Mouse (Mus musculus) hindbrain, embryonic 16.5 days (tissue): ENCODE measurements at regions not wholly inside any gene's neighbourhood (a gene's known extent, or its start where the extent isn't known, plus 50 kb on each side); places are given as distances from the start of the nearest gene placed in this dataset.
A peak's percentile ranks its signal among the peaks of the same experiment; 100 is the strongest.

Source experiments
- ATAC-seq: fragments of 200-750 bp; cut with Nextera tagmentation; 2 replicates; pipeline ENCODE4 v1.8.0; 2017; ENCODE audit warnings: moderate TSS enrichment, moderate library complexity
- H3K27ac ChIP-seq: fragments of 300-500 bp; sonication (generic); 2 replicates; pipeline ENCODE4 v1.5.1; 2014; ENCODE audit warnings: low read depth, mild to moderate bottlenecking, control low read depth, low read length, moderate library complexity
- H3K27me3 ChIP-seq: fragments of 300-500 bp; sonication (generic); replicated peaks from 2 replicates; pipeline ENCODE4 v1.6.1; 2014; ENCODE audit warnings: low read length; ENCODE audit not compliant: control insufficient read depth, insufficient read depth
- H3K36me3 ChIP-seq: fragments of 300-500 bp; sonication (generic); 2 replicates; pipeline ENCODE4 v1.6.1; 2014; ENCODE audit warnings: mild to moderate bottlenecking, low read length, moderate library complexity, mixed read lengths; ENCODE audit not compliant: control insufficient read depth, insufficient read depth
- H3K4me1 ChIP-seq: fragments of 300-500 bp; sonication (generic); 2 replicates; pipeline ENCODE4 v1.6.1; 2014; ENCODE audit warnings: low read depth, low read length; ENCODE audit not compliant: control insufficient read depth, insufficient read depth
- H3K4me2 ChIP-seq: fragments of 300-500 bp; sonication (generic); 2 replicates; pipeline ENCODE4 v1.6.1; 2014; ENCODE audit warnings: mild to moderate bottlenecking, low read length, control low read depth, moderate library complexity
- H3K4me3 ChIP-seq: fragments of 300-500 bp; sonication (generic); 2 replicates; pipeline ENCODE4 v1.5.1; 2014; ENCODE audit warnings: mild to moderate bottlenecking, low read length, control low read depth, moderate library complexity
- H3K9ac ChIP-seq: fragments of 300-500 bp; sonication (generic); 2 replicates; pipeline ENCODE4 v1.6.1; 2014; ENCODE audit warnings: low read depth, mild to moderate bottlenecking, control low read depth, low read length, moderate library complexity
- H3K9me3 ChIP-seq: fragments of 300-500 bp; sonication (generic); 2 replicates; pipeline ENCODE4 v1.6.1; 2014; ENCODE audit warnings: mild to moderate bottlenecking, low read length, moderate library complexity; ENCODE audit not compliant: control insufficient read depth
- WGBS: fragments of 180-500 bp; shearing (Covaris S2); extraction: QIAGEN DNeasy Blood & Tissue Kit; methylation state at CpG from one replicate; pipeline ENCODE4 v1.1.7; 2014; 5-methylcytosine and 5-hydroxymethylcytosine counted together

GRCm38 (mm10) chr12:95173810-95174402 lies 518.1 kb upstream of the Flrt2 start:
- no peak overlapping the region for H3K4me3 ChIP-seq
- H3K27ac ChIP-seq: no peak overlapping the region
- 20% methylated on average over 1 of the region's 1 CpGs for WGBS
- no peaks in the 10 kb centered on the region for H3K27me3 ChIP-seq
- no peak overlapping the region for H3K4me2 ChIP-seq
- H3K4me1 ChIP-seq: no peaks in the 10 kb centered on the region
- no peak for ATAC-seq
- H3K9me3 ChIP-seq: no peaks in the 10 kb centered on the region
- H3K9ac ChIP-seq: no peak overlapping the region
- no peaks in the 10 kb centered on the region for H3K36me3 ChIP-seq

DNA sequence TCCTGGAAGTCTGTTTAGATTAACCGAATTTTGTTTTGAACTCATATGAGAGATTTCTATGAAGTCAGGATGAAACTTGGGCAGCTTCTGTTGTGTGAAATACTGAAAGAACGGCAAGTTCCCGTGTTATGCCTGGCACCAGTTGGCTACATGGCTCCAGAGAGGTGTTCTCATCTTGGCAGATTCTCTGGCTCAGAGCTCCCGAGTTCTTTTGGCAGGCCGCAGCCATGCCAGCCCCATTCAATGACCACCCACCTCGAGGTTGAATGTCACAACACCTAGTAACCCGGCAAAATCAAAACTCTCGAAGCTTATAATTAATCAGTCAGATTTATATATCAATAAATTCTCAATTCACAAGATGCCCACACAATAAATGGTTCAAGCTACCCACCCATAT lies 489.5 kb upstream of the Flrt2 start:
- Histone ChIP-seq H3K4me1 (no peaks in the 10 kb centered on the region), H3K4me3 (no peak overlapping the region), H3K4me2 (no peak overlapping the region), H3K9ac (no peak overlapping the region), H3K9me3 (no peaks in the 10 kb centered on the region), H3K27ac (no peak overlapping the region), H3K27me3 (no peaks in the 10 kb centered on the region), H3K36me3 (no peaks in the 10 kb centered on the region)
- no peak for ATAC-seq
- WGBS: 86% methylated on average over 8 of the region's 8 CpGs

DNA sequence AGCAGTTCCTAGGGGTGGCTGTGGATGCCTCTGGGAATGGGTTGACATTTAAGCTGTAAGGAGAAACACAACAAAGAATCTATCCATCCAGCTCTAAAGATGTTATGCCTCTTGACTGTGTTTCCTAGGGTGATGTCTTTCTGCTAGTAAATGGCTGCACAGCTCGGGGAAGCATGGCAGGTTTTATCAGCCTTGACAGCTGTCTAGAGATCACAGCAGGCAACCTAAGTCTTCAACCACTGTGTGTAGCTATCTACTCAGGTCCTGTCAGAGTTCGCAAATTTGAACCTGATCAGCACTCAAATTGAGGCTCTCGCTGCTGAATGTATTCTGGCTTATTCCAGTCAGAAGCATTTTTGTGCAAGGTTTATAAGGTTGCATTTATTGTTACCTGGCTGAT lies 486.9 kb upstream of the Flrt2 start:
- no peaks in the 10 kb centered on the region for H3K36me3 ChIP-seq
- H3K9me3 ChIP-seq: no peaks in the 10 kb centered on the region
- no peak overlapping the region for H3K27ac ChIP-seq
- 65% methylated on average over 3 of the region's 3 CpGs for WGBS
- no peak overlapping the region for H3K4me2 ChIP-seq
- no peak for ATAC-seq
- no peaks in the 10 kb centered on the region for H3K27me3 ChIP-seq
- H3K9ac ChIP-seq: no peak overlapping the region
- no peaks in the 10 kb centered on the region for H3K4me1 ChIP-seq
- H3K4me3 ChIP-seq: no peak overlapping the region

DNA sequence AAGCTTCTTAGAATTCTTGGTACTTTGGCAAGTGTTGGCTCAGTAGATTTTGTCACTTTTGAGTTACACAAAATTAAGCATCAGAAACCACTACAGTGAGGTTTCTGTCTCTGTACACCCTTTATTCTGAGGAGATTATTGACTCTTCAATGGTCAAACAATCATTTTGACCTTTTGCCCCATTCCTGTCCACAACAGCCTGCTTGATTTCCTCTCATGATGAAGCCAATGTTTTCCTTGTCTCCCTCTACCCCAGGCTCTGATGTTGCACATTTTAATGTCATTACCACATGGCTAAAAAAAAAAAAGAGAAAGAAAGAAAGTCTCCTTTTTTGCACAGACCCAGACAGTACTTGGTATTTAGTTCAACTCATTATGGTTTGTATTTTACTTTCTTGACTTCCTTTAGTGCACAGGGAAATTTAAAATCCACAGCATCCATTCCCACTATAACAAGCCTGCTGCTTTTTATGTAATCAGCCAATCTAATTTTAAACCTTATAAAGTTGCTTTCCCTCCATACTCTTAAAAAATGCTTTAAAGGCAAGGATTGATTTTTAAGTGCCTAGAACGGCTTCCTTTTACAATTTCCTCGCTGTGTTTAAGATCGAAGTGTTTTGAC lies 452.8 kb upstream of the Flrt2 start:
- Histone ChIP-seq H3K9me3 (no peaks in the 10 kb centered on the region), H3K9ac (no peak overlapping the region), H3K4me3 (no peak overlapping the region), H3K4me2 (no peak overlapping the region), H3K4me1 (no peaks in the 10 kb centered on the region), H3K36me3 (no peaks in the 10 kb centered on the region), H3K27me3 (no peaks in the 10 kb centered on the region), H3K27ac (no peak overlapping the region)
- no peak for ATAC-seq
- WGBS: 73% methylated on average over 3 of the region's 3 CpGs

DNA sequence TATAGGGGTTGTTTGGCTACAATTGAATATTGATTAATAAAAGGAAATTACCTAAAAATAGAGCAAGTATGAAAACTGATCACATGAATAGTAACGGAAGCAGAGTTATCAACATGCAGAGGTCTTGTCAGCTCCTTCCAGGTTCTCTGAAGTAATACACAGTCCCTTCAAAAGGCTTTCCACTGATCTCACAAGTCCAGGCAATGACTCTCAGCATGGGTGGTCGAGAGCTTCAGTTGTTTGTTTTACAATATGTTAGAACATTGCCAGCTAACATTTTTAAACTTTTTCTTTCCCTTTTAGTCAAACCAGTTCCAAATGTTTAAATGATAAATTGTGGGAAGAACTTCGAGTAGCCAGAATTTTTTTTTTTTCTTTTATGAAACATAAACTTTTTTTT lies 424.8 kb upstream of the Flrt2 start:
- no peak for ATAC-seq

GRCm38 (mm10) chr12:95305386-95305785 lies 386.6 kb upstream of the Flrt2 start:
- H3K9ac ChIP-seq: no peak overlapping the region
- no peaks in the 10 kb centered on the region for H3K36me3 ChIP-seq
- H3K27me3 ChIP-seq: no peaks in the 10 kb centered on the region
- WGBS: 88% methylated on average over 2 of the region's 2 CpGs
- ATAC-seq: no peak
- H3K4me2 ChIP-seq: no peak overlapping the region
- H3K4me1 ChIP-seq: no peaks in the 10 kb centered on the region
- H3K9me3 ChIP-seq: no peaks in the 10 kb centered on the region
- no peak overlapping the region for H3K4me3 ChIP-seq
- no peak overlapping the region for H3K27ac ChIP-seq

More for the DNA sequence above, 424.8 kb upstream of the Flrt2 start:
- H3K4me3 ChIP-seq: no peak overlapping the region
- H3K4me2 ChIP-seq: no peak overlapping the region
- H3K27me3 ChIP-seq: no peaks in the 10 kb centered on the region
- no peaks in the 10 kb centered on the region for H3K36me3 ChIP-seq
- H3K9ac ChIP-seq: no peak overlapping the region
- H3K9me3 ChIP-seq: no peaks in the 10 kb centered on the region
- H3K27ac ChIP-seq: no peak overlapping the region
- H3K4me1 ChIP-seq: no peaks in the 10 kb centered on the region
- WGBS: 65% methylated on average over 3 of the region's 3 CpGs

- Histone ChIP-seq H3K9me3 (no peaks in the 10 kb centered on the region), H3K27me3 (no peaks in the 10 kb centered on the region), H3K36me3 (no peaks in the 10 kb centered on the region), H3K27ac (no peak overlapping the region), H3K9ac (no peak overlapping the region), H3K4me1 (no peaks in the 10 kb centered on the region), H3K4me2 (no peak overlapping the region), H3K4me3 (no peak overlapping the region)
- 96% methylated on average over 2 of the region's 2 CpGs for WGBS
- ATAC-seq: no peak
These were observed 376.8 kb upstream of the Flrt2 start for GRCm38 (mm10) chr12:95315151-95315750.

DNA sequence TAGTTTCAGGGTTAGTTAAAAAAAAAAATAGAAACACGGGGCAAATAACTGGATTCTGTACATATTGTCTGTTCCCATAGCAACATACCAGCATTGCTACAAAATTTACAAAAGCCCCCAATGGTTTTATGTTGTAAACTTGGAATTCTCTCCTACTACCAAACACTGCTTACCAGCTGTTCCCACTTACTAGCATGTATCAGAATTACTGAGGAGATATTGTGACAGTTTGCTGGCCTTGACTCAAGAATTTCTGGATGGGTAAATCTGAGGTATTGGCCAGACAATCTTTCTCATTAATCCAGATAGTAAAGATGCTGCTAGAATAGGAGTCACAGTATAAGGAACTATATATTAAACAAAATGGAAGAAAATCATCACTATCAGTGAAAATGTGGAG lies 375.2 kb upstream of the Flrt2 start:
- no peaks in the 10 kb centered on the region for H3K9me3 ChIP-seq
- 38% methylated on average over 1 of the region's 1 CpGs for WGBS

DNA sequence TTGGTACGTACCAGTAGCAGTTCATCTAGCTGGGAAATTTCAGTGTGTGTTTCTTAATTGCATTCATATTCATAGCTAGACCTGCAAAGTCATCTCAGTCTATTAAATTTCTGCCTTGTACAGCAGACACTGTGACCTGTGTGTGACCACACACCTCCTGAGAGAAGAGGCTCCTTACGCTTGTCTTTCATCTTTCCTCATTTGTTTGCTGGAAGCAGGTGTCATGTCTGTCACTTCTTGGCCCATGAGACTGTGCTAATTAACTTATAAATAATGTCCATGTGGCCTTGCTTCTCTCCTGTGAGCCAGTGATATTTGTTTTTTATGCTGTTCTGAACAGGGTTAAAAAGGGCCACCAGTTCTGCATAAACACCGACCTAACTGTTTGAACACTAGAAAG lies 370.3 kb upstream of the Flrt2 start:
- Histone ChIP-seq H3K36me3 (no peaks in the 10 kb centered on the region), H3K27me3 (no peaks in the 10 kb centered on the region), H3K27ac (no peak overlapping the region), H3K4me2 (no peak overlapping the region), H3K9ac (no peak overlapping the region), H3K9me3 (no peaks in the 10 kb centered on the region), H3K4me3 (no peak overlapping the region), H3K4me1 (no peaks in the 10 kb centered on the region)
- ATAC-seq: peak; percentile 61; the same call in 1 of the 2 replicates
- WGBS: 52% methylated on average over 3 of the region's 3 CpGs

More for the DNA sequence above, 375.2 kb upstream of the Flrt2 start:
- ATAC-seq: peak; percentile 48; the same call in 1 of the 2 replicates
- H3K4me3 ChIP-seq: no peak overlapping the region
- H3K4me1 ChIP-seq: no peaks in the 10 kb centered on the region
- no peaks in the 10 kb centered on the region for H3K27me3 ChIP-seq
- H3K9ac ChIP-seq: no peak overlapping the region
- no peak overlapping the region for H3K4me2 ChIP-seq
- no peak overlapping the region for H3K27ac ChIP-seq
- no peaks in the 10 kb centered on the region for H3K36me3 ChIP-seq
